Mouse (Mus musculus) layer of hippocampus, postnatal 25 days (tissue): Measurements from ENCODE around the gene Hist1h1c. TPM values are rescaled to one million over a fixed set of nuclear protein-coding genes. Genes with fewer than 3 reads are reported as not detected.
"Not testable (repeated sequence)": the region's sequence is repeated elsewhere in the genome, so short reads cannot be mapped to it uniquely, and the experiment has no call there.

Experiments
- DNase-seq, 2 experiments: peaks; one replicate each; pipeline ENCODE4 v3.0.0; 2022; ENCODE audit warnings: mixed read lengths in 2 of 2, low spot score in 1 of 2; ENCODE audit errors: extremely low spot score in 1 of 2
- total RNA-seq, 2 experiments: library from RNA; stranded (reverse); gene quantifications; 2 replicates each; pipeline ENCODE4 v1.2.3; 2021

Gene Hist1h1c
- total RNA-seq = 10 to 100 TPM; 53.2 to 69.4 TPM

DNA sequence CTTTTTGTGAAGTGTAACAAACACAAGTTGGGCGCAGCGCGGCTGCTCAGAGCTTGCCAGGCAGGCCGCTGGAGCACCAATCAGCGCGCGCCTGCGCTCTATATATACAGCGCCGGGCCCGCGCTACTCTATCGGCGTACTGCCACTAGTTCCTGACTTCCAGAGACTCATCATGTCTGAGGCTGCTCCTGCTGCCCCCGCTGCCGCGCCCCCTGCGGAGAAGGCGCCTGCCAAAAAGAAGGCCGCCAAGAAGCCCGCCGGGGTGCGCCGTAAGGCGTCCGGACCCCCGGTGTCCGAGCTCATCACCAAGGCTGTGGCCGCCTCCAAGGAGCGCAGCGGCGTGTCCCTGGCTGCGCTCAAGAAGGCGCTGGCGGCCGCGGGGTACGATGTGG, at the start of gene Hist1h1c:
Gene Hist1h1c, plus strand, starts transcription at position 132 of the 392 bp plus-strand sequence.
- peak; percentile 75 to 86 for DNase-seq

DNA sequence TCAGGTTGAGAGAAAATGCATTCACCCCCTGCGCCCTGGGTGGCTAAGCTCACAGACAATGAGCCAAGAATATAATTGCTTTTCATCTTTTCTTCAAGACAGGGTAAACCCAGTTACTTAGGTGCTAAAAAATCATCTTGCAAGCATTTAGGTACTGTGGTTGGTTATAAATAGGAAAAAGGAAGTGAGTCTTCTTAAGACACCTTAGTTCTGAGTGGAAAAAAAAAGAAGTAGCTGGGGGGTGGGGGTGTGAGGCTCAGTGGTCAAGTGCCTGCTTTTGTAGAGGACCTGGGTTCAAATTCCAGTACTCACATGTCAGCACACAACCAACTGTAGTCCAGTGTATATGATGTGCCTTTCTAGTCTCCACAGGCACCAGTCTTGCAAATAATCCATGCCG, 49.7 kb upstream of the Hist1h1c start:
- DNase-seq = no peak

GRCm38 (mm10) chr13:23689459-23689858, 49.1 kb upstream of the Hist1h1c start:
- DNase-seq = no peak

- no peak for DNase-seq
Measured at GRCm38 (mm10) chr13:23693856-23694440, 44.7 kb upstream of the Hist1h1c start.

- DNase-seq = no peak
Measured at GRCm38 (mm10) chr13:23694956-23695355, 43.7 kb upstream of the Hist1h1c start.

GRCm38 (mm10) chr13:23695514-23695913, 43.1 kb upstream of the Hist1h1c start, which contains the start of gene Hist1h1t:
TSS of gene Hist1h1t (plus strand) at chr13:23695814.
- no peak for DNase-seq

DNA sequence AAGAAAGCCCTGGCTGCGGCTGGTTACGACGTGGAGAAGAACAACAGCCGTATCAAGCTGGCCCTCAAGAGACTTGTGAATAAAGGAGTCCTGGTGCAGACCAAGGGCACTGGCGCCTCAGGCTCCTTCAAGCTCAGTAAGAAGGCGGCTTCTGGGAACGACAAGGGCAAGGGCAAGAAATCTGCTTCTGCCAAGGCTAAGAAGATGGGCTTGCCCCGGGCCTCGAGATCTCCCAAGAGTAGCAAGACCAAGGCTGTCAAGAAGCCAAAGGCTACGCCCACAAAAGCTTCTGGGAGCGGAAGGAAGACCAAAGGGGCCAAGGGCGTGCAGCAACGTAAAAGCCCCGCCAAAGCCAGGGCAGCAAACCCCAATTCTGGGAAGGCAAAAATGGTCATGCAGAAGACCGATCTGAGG, 42.5 kb upstream of the Hist1h1c start:
- DNase-seq = no peak

- peak in 1 of 2 experiments; percentile 52 for DNase-seq
Measured at GRCm38 (mm10) chr13:23697491-23698299, 40.9 kb upstream of the Hist1h1c start.

DNA sequence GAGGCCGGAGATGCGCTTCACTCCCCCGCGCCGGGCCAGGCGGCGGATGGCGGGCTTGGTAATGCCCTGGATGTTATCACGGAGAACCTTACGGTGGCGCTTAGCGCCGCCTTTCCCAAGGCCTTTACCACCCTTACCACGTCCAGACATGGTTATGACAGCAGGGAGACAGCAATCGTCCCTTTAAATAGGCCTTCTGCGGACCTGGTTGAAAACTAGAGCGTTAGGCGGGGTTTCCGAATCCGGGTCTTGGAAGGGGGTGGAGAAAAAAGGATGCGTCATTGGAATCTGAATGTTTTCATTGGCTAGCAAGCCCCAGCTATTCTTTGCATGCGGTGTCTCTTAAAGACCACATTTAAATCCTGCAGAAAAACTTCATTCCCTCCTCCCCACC, 40.3 kb upstream of the Hist1h1c start, which contains the start of gene Hist1h4c:
Gene Hist1h4c, minus strand, starts transcription at position 155 of the 394 bp plus-strand sequence.
- DNase-seq = peak; percentile 98 to 99

DNA sequence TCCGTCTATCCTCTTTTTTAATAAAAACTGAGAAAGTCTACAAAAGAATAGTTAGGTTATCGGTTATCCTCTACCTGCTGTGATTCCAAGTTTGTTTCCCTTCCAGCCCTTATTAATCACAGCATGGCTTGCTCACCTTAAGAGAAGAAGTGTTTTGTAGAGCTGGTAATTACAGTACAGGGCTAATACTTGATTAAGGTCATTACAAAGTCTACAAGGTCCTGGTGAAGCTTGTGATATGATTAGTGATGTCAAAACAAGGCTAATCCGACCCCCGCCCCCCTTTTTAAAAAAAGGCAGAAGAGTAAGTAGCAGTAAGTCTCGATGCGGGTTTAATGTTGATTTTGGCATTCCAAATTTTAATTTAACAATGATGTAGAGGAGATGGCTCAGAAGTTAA, 39.6 kb upstream of the Hist1h1c start:
- DNase-seq = no peak

DNA sequence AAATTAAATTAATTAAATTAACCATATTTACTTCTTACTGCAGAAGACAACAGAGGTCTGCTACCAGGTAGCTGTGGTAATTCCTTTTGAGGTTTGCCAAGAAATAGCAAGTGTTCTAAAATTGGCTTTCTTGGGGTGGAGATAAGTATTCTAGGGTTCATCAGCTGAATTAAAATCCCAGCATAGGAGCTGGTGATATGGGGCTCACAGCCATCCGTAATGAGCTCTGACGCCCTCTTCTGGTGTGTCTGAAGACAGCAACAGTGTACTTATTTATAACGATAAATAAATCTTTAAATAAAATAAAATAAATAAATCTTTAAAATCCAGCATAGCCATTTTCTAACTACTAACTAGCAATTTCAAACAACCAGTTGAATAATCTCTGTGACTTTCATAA, 38.8 kb upstream of the Hist1h1c start:
- DNase-seq = no peak

GRCm38 (mm10) chr13:23700786-23701520, 37.7 kb upstream of the Hist1h1c start:
- peak; percentile 44 to 56 for DNase-seq

- DNase-seq = no peak
Measured at GRCm38 (mm10) chr13:23702220-23702619, 36.4 kb upstream of the Hist1h1c start.

- DNase-seq = not testable (repeated sequence)
Measured at GRCm38 (mm10) chr13:23702801-23703200, 35.8 kb upstream of the Hist1h1c start.

- no peak for DNase-seq
Measured at GRCm38 (mm10) chr13:23705751-23706356, 32.8 kb upstream of the Hist1h1c start.

GRCm38 (mm10) chr13:23706771-23707170, 31.8 kb upstream of the Hist1h1c start:
- no peak for DNase-seq

DNA sequence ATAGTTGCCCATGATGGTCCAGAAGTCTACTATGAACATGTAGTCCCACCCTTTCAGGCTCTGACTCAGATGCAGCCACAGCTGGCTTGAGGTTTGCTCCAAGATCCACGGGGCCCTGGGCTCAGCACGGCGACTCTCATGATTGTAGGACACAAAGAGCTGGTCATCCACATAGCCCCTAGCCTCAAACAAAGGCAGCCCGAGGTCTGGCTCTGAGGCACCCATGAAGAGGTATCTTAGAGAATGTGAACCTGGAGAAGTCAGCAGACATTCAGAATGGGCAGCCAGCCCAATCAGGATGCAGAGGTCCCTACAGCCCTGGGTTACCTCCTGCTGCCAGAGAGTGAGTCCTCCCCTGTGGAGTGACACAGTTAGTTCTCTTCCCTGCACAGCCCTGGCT, 30.6 kb upstream of the Hist1h1c start:
- no peak for DNase-seq

DNA sequence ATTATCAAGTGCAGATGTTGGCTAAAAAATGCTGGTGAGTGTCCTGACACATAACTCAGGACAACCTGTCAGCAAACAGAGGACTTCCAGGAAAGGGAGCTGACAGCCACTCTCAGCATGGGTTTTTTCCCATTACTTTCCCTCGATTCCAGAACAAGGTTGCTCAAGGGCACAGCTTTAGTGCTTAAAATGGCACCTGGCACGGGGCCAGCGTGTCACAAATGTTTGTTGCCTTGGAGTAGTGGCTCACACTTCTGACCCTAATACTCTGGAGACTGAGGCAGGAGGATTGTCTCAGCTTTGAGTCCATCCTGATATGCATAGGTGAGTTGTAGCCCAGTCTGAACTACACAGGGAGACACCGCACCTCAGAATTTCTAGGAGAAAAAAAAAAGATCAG, 30.0 kb upstream of the Hist1h1c start:
- DNase-seq = no peak

DNA sequence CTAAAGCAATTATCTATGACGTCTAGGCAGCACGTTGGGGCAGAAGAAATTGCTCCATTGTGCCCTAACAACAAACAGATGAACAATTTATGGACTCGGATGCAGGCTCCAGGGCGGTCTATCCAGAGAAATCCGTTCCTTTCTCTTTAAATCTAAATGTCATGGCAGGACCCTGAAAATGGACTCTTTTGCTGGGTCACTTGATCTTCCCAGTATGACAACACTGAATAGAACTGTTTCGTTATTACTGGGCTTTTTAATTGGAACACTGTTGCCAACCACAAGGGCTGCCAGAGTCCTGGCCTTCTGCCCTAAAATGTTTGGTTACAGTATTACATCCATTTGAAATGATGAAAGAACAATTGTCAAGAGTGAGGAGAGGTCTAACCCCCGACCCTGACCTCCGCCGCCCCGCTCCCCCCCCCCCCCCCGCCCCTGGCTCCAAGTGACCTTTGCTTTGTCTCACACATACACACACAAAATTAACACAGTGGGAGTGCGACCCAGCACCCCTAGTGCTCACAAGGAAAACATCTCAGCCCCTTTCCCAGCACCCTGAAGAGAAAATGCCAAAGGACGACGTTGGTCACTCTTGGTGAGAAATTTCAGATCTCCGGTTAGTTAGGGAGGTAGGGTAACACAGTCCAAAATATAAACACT, 28.8 kb upstream of the Hist1h1c start:
- DNase-seq = no peak
